In the genomic region with DNA sequence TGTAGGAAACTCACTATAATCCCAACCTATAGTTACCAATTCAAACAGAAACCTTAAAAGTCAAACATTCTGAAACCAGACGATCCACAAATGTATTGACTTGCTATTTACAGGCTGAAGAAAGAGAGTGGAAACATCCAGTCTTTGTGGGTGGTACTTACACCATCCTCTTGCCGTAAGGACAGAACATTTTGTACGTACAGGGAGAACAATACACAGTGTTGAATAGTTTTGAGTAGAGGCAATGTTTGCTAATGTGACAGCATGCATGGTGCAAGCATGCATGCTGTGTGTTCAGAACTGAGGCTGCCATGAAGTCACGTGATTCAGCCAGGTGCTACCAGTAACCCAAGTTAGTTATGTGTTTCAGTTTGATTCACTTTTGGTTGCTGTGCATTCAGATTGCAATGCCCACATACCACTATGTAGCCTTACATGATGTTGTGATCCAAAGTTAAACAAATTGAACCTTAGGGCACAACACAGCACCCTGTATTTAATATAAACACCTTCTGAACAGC, we compare ENCODE assay signal across 25 mouse cellular contexts.
"Had no signal": no experiment of that assay in that cellular context is flagged by ENCODE, and none has a peak within 500 bp of the region (broad histone marks: within the 10 kb centered on the region; RNA-seq: fewer than 3 reads in every experiment).

No protein-coding gene starts in this region.

- H3K27ac ChIP-seq: heart, adult 2 months; hindbrain, embryonic 10.5 days; hindbrain, embryonic 12.5 days; hindbrain, embryonic 14.5 days; kidney, embryonic 15.5 days; kidney, postnatal 0 days; limb, embryonic 13.5 days; limb, embryonic 15.5 days; liver, embryonic 13.5 days had no signal

- H3K9ac ChIP-seq: heart, embryonic 12.5 days; hindbrain, embryonic 12.5 days; hindbrain, embryonic 14.5 days; kidney, embryonic 15.5 days; limb, embryonic 13.5 days; limb, embryonic 15.5 days; liver, embryonic 13.5 days had no signal

- DNase-seq: gastrocnemius, postnatal 14 days; gastrocnemius, postnatal 36 days; heart, adult 11 months; heart, adult 2 months; heart, postnatal 10 days; heart, postnatal 4 days; kidney, adult 11 months; kidney, adult 2 months; kidney, adult 9 months; kidney, postnatal 14 days; kidney, postnatal 36 days; layer of hippocampus, postnatal 36 days; left cerebral cortex, postnatal 4 days; liver, embryonic 13.5 days had no signal

- H3K36me3 ChIP-seq: heart, embryonic 12.5 days; hindbrain, embryonic 10.5 days; hindbrain, embryonic 12.5 days; limb, embryonic 13.5 days; limb, embryonic 15.5 days; liver, embryonic 13.5 days had no signal

- H3K4me1 ChIP-seq: heart, embryonic 12.5 days; hindbrain, embryonic 10.5 days; hindbrain, embryonic 12.5 days; kidney, embryonic 15.5 days; limb, embryonic 13.5 days; limb, embryonic 15.5 days; liver, embryonic 13.5 days had no signal

- ATAC-seq: hindbrain, embryonic 16.5 days; intestine, embryonic 16.5 days had no signal

- H3K9me3 ChIP-seq: heart, embryonic 12.5 days; hindbrain, embryonic 10.5 days; hindbrain, embryonic 12.5 days; kidney, embryonic 15.5 days; limb, embryonic 13.5 days; limb, embryonic 15.5 days; liver, embryonic 13.5 days had no signal

- H3K27me3 ChIP-seq: heart, embryonic 12.5 days; hindbrain, embryonic 12.5 days; kidney, embryonic 15.5 days; limb, embryonic 13.5 days; limb, embryonic 15.5 days; liver, embryonic 13.5 days had no signal

- H3K4me3 ChIP-seq: heart, adult 2 months; heart, embryonic 12.5 days; hindbrain, embryonic 10.5 days; hindbrain, embryonic 12.5 days; kidney, embryonic 15.5 days; limb, embryonic 13.5 days; limb, embryonic 15.5 days; liver, embryonic 13.5 days had no signal

- H3K4me2 ChIP-seq: heart, embryonic 12.5 days; hindbrain, embryonic 12.5 days; hindbrain, embryonic 14.5 days; kidney, embryonic 15.5 days; limb, embryonic 13.5 days; limb, embryonic 15.5 days; liver, embryonic 11.5 days; liver, embryonic 13.5 days had no signal
